Mouse (Mus musculus): Measurements from ENCODE around the gene Spns3. TPM values are rescaled to one million over a fixed set of nuclear protein-coding genes. Genes with fewer than 3 reads are reported as not detected.

Gene Spns3
- polyA plus RNA-seq, 1 experiment from 2014 or later = 0.95 TPM

DNA sequence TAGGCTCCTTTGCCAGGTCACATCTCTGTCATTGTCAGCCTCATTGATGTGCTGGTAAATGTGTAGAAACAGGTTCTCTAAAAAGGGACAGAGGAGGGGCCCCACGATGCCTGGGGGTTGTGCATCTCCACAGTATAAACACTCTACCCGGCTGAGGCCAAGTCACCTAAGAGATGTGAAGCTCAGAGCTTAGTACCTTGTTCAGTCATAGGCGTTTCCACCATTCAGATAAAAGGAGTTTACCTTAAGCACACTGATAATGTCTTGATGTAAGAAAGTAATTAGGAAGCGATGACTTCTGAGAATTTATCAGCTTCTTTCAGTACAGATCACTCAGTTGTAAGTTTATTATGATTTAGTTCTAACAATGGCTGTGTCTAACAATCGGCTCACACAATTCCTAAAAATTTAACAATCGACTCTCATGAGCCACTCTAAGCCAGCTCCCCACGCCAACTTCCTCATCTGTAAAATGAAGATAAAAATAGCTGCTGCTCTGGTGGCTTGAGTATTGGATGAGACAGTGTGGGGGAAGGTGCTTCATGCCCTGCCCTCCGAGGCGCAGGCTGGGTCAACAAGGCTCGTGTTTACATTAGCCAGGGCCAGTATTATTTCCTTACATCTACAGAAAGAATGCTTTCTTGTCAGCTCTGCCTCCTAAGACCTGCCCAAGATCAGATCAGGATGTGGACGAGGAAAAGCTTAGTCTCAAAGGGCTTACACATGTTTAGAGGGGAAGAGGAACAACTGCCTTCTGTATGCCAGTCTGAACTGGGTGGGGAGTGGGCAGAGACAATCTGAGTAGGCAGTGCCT is 83.4 kb downstream of the Spns3 start:
- Histone ChIP-seq H3K27ac (replicated peaks) (peak overlapping the region; percentile 51), H3K4me1 (peaks cover 40% of the 10 kb centered on the region), H3K27me3 (no peaks in the 10 kb centered on the region), H3K4me3 (replicated peaks) (no peak overlapping the region), H3K9me3 (replicated peaks) (no peaks in the 10 kb centered on the region), H3K9ac (no peak overlapping the region), H3K36me3 (no peaks in the 10 kb centered on the region), H3K4me2 (replicated peaks) (no peak overlapping the region)
- 31% methylated on average over 11 of the region's 11 CpGs for WGBS
- peak; percentile 32; the same call in 1 of the 2 replicates for ATAC-seq (ENCODE audit: insufficient number of reproducible peaks, low FRiP score, low TSS enrichment, low read depth)

DNA sequence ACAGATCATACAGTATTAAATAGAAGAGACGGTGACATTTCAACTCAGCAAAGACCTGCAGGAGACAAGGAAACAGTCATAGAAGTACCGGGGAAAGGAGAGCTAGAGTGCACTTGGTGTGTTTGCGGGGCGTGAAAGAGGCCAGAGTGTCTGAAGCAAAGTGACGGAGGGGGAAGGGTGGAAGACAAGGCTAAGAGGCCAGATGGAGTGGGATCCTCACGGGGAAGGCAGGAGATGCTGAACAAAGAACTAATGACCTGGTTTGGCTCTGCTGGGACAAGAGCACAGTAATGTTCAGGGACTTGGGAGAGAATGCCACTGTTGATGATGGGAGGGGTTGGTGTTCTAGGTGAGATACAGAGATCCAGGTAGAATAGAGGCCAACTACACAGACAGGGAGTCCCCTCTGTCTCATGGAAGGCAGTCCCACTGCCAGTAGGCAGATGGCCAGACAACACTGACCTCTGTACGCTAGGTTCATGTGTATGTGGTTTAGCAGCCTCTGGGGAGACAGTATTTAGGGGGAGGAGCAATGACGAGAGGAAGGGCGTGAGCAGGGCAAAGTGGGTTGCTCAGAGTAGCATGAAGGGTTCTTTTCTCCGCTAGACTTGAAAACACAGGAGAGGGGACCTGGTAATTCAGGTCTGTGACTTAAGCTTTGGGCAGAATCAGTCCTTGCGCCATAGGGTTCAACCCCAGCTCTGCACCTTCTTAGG is 84.2 kb downstream of the Spns3 start:
- no peak for ATAC-seq (ENCODE audit: insufficient number of reproducible peaks, low FRiP score, low TSS enrichment, low read depth)
- H3K27ac ChIP-seq (replicated peaks) = 0 out of 2 replicates have a peak overlapping the region, but pooled peaks have one; percentile 51
- peaks cover 40% of the 10 kb centered on the region for H3K4me1 ChIP-seq
- no peaks in the 10 kb centered on the region for H3K9me3 ChIP-seq (replicated peaks)
- H3K9ac ChIP-seq = no peak overlapping the region
- no peaks in the 10 kb centered on the region for H3K36me3 ChIP-seq
- no peak overlapping the region for H3K4me2 ChIP-seq (replicated peaks)
- no peak overlapping the region for H3K4me3 ChIP-seq (replicated peaks)
- WGBS = 55% methylated on average over 11 of the region's 11 CpGs
- H3K27me3 ChIP-seq = no peaks in the 10 kb centered on the region

DNA sequence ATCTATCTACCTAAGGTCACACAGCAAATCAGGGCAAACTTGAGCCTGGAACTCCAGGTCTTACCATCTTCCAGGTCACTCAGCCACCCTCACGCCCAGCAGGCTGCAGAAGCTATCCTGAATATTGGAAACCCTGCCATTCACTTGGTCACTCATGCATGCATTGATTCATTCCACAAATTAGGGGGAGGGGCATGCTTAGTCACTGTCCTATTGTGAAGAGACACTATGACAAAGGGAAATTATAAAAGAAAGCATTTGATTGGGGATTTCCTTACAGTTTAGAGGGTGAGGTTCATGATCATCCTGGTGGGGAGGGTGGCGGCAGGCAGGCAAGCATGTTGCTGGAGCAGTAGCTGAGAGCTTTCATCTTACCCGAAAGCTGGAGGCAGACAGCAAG is 85.5 kb downstream of the Spns3 start:
- H3K9me3 ChIP-seq (replicated peaks) = no peaks in the 10 kb centered on the region
- H3K9ac ChIP-seq = no peak overlapping the region
- no peaks in the 10 kb centered on the region for H3K36me3 ChIP-seq
- peaks cover 34% of the 10 kb centered on the region for H3K4me1 ChIP-seq
- 63% methylated on average over 3 of the region's 3 CpGs for WGBS
- no peak for ATAC-seq (ENCODE audit: insufficient number of reproducible peaks, low FRiP score, low TSS enrichment, low read depth)
- no peak overlapping the region for H3K4me2 ChIP-seq (replicated peaks)
- H3K4me3 ChIP-seq (replicated peaks) = no peak overlapping the region
- no peak overlapping the region for H3K27ac ChIP-seq (replicated peaks)
- no peaks in the 10 kb centered on the region for H3K27me3 ChIP-seq

DNA sequence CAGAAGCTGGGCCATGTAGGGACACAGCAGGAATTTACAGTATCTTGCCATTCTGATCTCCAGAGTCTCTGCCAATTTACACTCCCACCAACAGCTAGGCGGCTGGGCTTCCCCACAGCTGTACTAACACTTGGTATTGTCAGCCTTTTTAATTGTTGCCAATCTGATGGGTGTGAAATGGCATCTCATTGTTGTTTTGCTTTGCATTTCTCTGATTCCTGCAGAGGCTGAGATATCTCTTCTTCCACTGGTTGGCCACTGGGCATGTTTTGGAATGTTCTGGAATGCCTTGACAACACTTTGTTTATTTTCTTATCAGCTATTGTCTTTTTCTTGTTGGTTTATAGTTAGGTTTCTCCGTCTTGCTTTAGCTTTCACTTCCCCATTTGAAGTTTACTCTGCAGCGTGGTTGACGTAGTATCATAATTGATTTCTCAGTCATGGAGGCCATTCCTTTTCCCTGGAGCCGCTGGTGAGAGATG is 88.8 kb downstream of the Spns3 start:
- no peaks in the 10 kb centered on the region for H3K9me3 ChIP-seq (replicated peaks)
- 48% methylated on average over 5 of the region's 5 CpGs for WGBS
- H3K4me3 ChIP-seq (replicated peaks) = no peak overlapping the region
- no peak overlapping the region for H3K27ac ChIP-seq (replicated peaks)
- no peak for ATAC-seq (ENCODE audit: insufficient number of reproducible peaks, low FRiP score, low TSS enrichment, low read depth)
- H3K9ac ChIP-seq = no peak overlapping the region
- H3K4me2 ChIP-seq (replicated peaks) = no peak overlapping the region
- no peaks in the 10 kb centered on the region for H3K27me3 ChIP-seq
- no peaks in the 10 kb centered on the region for H3K36me3 ChIP-seq
- peaks cover 10% of the 10 kb centered on the region; the same call in 1 of the 2 replicates for H3K4me1 ChIP-seq

DNA sequence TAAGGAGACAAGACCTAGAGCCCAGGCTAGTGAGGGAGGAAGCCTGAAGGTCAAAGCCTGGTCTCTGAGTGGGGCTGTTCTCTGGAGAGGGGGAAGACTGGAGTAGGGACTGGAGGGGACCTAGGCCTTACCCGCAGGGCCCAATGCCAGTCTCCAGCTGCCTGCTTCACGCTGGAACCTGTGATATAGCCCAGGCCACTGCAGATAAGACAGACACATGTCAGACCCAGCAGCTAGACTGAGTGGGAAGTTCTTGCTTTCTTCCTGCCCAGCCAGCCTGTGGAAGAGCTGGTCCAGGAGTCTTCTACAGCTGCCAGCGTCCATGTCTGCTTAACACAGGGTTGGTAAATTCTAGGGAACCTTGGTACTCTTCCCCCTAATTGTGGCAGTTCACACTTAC is 91.8 kb downstream of the Spns3 start:
- Histone ChIP-seq H3K4me1 (no peaks in the 10 kb centered on the region), H3K27ac (replicated peaks) (peak overlapping the region; percentile 19; the same call in 1 of the 2 replicates), H3K4me2 (replicated peaks) (no peak overlapping the region), H3K9ac (no peak overlapping the region), H3K9me3 (replicated peaks) (no peaks in the 10 kb centered on the region), H3K36me3 (no peaks in the 10 kb centered on the region), H3K27me3 (no peaks in the 10 kb centered on the region), H3K4me3 (replicated peaks) (no peak overlapping the region)
- ATAC-seq (ENCODE audit: insufficient number of reproducible peaks, low FRiP score, low TSS enrichment, low read depth) = no peak
- 74% methylated on average over 3 of the region's 3 CpGs for WGBS

DNA sequence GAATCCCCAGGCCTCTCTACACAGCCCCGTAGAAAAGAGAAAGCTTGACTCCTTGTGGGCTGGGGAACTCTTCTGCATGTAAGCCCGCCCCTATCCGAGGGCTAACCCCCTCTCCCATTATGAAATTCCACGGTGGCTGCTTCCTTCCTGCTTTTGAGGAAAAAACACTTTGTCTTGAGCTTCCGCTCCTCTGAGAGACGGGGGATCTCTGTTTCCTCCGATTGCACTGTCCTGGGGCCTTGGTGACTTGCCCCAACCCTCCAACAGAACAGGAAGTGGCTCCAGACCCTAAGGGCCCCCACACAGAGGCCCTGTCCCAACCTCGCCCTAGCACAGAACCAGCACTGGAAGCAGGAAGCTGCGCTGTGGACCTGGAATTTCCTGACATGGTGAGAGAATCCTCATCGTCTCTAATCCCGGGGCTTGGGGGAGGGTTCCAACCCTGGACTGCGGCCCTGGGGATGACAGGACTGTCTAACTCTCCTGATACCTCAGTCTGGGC is 92.3 kb downstream of the Spns3 start:
- Histone ChIP-seq H3K4me1 (no peaks in the 10 kb centered on the region), H3K9me3 (replicated peaks) (no peaks in the 10 kb centered on the region), H3K4me2 (replicated peaks) (no peak overlapping the region), H3K36me3 (no peaks in the 10 kb centered on the region), H3K9ac (no peak overlapping the region), H3K4me3 (replicated peaks) (no peak overlapping the region), H3K27me3 (no peaks in the 10 kb centered on the region), H3K27ac (replicated peaks) (peak overlapping the region; percentile 19; the same call in 1 of the 2 replicates)
- ATAC-seq (ENCODE audit: insufficient number of reproducible peaks, low FRiP score, low TSS enrichment, low read depth) = peak; percentile 45; the same call in 1 of the 2 replicates
- 38% methylated on average over 12 of the region's 12 CpGs for WGBS

DNA sequence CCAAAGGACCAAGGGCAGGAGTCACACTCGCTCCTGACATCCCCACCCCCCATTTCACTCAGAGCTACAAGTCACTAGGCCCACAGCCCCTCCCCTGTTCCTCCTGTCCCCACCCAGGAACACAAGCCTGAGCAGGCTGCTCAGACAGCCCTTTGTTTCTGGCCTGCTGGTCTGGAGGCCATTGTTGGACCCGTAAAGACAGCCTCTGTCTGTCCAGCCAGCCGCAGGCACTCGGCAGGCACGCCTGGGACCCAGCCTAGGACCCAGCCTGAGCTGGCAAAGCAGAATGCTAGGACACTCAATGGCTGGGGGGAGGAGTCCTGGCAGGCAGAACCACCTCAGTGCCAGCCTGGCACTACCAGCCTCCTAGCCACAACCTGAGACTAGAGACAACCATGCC is 94.6 kb downstream of the Spns3 start:
- Histone ChIP-seq H3K9ac (no peak overlapping the region), H3K4me2 (replicated peaks) (no peak overlapping the region), H3K27ac (replicated peaks) (no peak overlapping the region), H3K36me3 (peaks cover 22% of the 10 kb centered on the region), H3K9me3 (replicated peaks) (no peaks in the 10 kb centered on the region), H3K4me1 (no peaks in the 10 kb centered on the region), H3K4me3 (replicated peaks) (no peak overlapping the region), H3K27me3 (no peaks in the 10 kb centered on the region)
- 55% methylated on average over 5 of the region's 5 CpGs for WGBS
- 0 out of 2 replicates have a peak, but pooled peaks have one; percentile 13 for ATAC-seq (ENCODE audit: insufficient number of reproducible peaks, low FRiP score, low TSS enrichment, low read depth)

DNA sequence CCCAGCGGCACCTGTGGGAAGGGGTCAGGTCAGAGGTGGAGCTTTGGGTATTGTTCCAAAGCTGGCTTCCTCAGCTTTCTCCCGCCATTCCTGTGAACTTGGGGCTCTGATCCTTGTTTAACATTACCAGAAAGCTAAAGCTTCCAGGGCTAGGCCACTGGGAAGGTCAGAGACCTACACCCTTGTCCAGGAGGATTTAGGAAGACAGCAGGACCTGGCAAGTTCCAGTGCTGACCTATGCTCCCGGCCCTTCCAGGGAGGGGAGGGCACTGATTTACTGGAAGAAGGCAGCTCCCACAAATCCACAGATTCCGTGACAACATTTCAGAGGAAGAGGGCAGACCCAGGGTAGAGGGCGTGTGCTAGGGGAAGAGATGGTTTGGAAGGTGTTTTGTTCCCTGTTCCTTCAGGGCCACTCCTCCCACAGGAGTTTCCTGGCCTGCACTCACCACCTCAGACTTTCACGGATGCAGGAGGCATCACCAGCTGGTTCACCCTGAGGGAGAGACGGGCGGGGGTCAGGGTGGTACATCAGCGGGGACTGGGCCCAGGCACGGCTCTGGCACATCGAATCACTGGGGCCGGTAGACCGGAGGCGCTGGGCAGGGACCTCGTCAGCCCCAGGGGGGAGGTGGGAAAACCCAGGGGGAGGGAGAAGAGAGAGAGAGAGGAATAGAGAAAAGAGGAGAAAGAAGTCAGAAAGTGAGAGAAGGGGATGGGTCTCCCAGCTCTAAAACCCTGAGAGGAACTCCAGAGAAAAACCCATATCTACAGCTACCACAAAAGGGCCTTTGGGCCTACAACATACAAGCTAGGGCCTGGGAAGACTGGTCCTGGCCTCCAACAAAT is 97.0 kb downstream of the Spns3 start:
- no peak overlapping the region for H3K4me3 ChIP-seq (replicated peaks)
- ATAC-seq (ENCODE audit: insufficient number of reproducible peaks, low FRiP score, low TSS enrichment, low read depth) = no peak
- no peak overlapping the region for H3K4me2 ChIP-seq (replicated peaks)
- no peaks in the 10 kb centered on the region for H3K9me3 ChIP-seq (replicated peaks)
- no peak overlapping the region for H3K9ac ChIP-seq
- no peak overlapping the region for H3K27ac ChIP-seq (replicated peaks)
- 51% methylated on average over 15 of the region's 15 CpGs for WGBS
- no peaks in the 10 kb centered on the region for H3K4me1 ChIP-seq
- peaks cover 46% of the 10 kb centered on the region for H3K36me3 ChIP-seq
- no peaks in the 10 kb centered on the region for H3K27me3 ChIP-seq

DNA sequence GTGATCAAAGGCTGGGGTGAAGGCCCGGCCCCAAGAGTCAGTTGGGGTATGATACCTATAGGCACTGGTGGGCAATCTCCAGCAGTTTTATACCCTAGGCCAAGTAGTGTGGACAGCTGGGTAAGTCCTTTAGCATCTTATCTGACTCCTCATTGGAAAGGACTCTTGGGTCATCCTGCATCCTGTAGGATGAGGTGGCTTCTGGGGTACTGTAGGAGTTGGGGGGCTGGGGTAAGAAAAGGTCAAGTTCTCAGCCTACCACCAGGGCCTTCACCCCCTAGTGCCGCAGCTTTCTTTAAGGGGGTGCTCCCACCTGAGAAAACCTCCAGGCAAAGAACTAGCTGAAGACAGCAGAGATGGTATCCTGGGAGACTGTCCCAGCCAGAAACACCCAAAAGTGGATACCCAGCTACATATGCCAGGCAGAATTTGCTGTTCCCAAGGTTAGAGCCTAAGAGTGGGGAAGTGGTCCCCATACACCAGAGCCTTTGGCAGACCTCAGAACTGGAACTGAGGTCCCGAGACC is 98.1 kb downstream of the Spns3 start:
- Histone ChIP-seq H3K27me3 (no peaks in the 10 kb centered on the region), H3K9me3 (replicated peaks) (no peaks in the 10 kb centered on the region), H3K27ac (replicated peaks) (no peak overlapping the region), H3K4me2 (replicated peaks) (no peak overlapping the region), H3K4me1 (no peaks in the 10 kb centered on the region), H3K36me3 (peaks cover 57% of the 10 kb centered on the region), H3K4me3 (replicated peaks) (no peak overlapping the region), H3K9ac (no peak overlapping the region)
- no peak for ATAC-seq (ENCODE audit: insufficient number of reproducible peaks, low FRiP score, low TSS enrichment, low read depth)
- 90% methylated on average over 3 of the region's 3 CpGs for WGBS

DNA sequence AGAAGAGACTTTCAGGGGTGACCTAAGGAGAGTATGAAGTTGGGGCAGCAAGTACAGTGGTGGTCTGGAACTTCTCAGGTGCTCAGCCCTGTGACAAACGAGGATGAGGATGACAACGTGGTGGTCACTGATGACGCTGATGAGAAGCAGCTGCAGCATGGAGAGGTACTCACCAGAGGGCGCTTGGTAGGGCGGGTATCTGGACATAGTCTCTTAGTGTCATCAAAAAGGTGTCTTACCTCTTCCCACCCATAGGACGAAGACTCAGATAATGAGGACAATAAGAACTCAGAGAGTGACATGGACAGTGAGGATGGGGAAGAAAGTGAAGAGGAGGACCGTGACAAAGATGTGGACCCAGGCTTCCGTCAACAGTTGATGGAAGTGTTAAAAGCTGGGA is 102.8 kb downstream of the Spns3 start:
- no peak overlapping the region for H3K4me3 ChIP-seq (replicated peaks)
- WGBS = 82% methylated on average over 8 of the region's 8 CpGs
- H3K27ac ChIP-seq (replicated peaks) = no peak overlapping the region
- H3K27me3 ChIP-seq = no peaks in the 10 kb centered on the region
- ATAC-seq (ENCODE audit: insufficient number of reproducible peaks, low FRiP score, low TSS enrichment, low read depth) = no peak
- H3K9ac ChIP-seq = no peak overlapping the region
- peaks cover 100% of the 10 kb centered on the region for H3K36me3 ChIP-seq
- H3K4me2 ChIP-seq (replicated peaks) = no peak overlapping the region
- H3K4me1 ChIP-seq = peaks cover 3% of the 10 kb centered on the region
- no peaks in the 10 kb centered on the region for H3K9me3 ChIP-seq (replicated peaks)
